8 mouse cellular contexts compared by ENCODE assay signal in the genomic region with DNA sequence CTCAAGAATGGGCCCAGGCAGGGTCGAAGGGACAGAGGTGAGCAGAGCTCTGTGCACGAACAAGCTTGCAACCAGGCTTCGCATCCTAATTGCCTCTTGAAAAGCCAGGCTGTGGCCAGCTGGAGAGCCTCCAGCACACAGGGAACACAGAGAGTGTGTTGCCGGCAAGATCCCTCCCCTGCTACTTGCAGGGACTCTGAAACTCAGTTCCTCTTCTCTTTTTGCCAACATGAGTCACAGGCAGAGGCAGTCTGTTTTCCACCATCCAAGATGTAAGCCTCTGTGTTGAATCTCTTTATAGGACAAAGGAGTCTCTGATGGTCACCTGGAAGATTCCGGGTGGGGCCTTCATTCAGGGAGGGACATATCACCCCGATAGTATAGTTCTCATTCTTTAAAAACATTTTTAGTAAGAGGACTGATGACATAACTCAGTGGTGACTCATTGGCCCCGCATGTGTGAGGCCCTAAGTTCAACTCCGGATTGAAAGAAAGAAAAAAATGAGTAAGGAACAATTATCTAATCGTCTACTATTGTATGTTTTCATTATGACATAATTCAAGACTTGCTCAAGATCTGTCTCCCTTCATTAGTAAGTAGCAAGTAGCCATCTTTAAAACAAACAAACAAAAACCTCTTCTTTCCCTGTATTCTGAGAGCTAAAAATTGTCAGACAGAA. TPM values are rescaled to one million over a fixed set of nuclear protein-coding genes. Genes with fewer than 3 reads are reported as not detected.
DNase-seq lines count a peak whose midpoint lies in the region; ATAC-seq and TF ChIP-seq lines count a peak whose summit lies in the region.

No protein-coding gene starts in this region.

- H3K36me3 ChIP-seq in embryonic facial prominence, embryonic 10.5 days (replicated peaks), result no peaks in the 10 kb centered on the region
- H3K36me3 ChIP-seq in heart, embryonic 16.5 days (ENCODE audit: control insufficient read depth, insufficient read depth), result no peaks in the 10 kb centered on the region
- no peaks in the 10 kb centered on the region for H3K36me3 ChIP-seq in neural tube, embryonic 15.5 days
- no peaks in the 10 kb centered on the region for H3K36me3 ChIP-seq in limb, embryonic 10.5 days

- no peak for TF ChIP-seq CTCF in lung, adult 2 months (IDR thresholded peaks at IDR 0.05; ENCODE audit: insufficient read depth, low read length)

- ATAC-seq in heart, embryonic 16.5 days (replicated peaks; ENCODE audit: extremely low read depth, insufficient read depth, low FRiP score), result no peak; the same call in 1 of the 2 replicates
- peak; percentile 45; the same call in 1 of the 2 replicates for ATAC-seq in neural tube, embryonic 15.5 days (ENCODE audit: low FRiP score)

- H3K4me2 ChIP-seq in heart, embryonic 16.5 days (ENCODE audit: low read depth, low read length), result no peak overlapping the region
- no peak overlapping the region for H3K4me2 ChIP-seq in neural tube, embryonic 15.5 days

- H3K27me3 ChIP-seq in embryonic facial prominence, embryonic 10.5 days (replicated peaks; ENCODE audit: low read depth, poor library complexity, severe bottlenecking), result no peaks in the 10 kb centered on the region
- H3K27me3 ChIP-seq in heart, embryonic 16.5 days (ENCODE audit: control insufficient read depth, insufficient read depth, low read length), result no peaks in the 10 kb centered on the region
- no peaks in the 10 kb centered on the region for H3K27me3 ChIP-seq in neural tube, embryonic 15.5 days (replicated peaks)
- no peaks in the 10 kb centered on the region for H3K27me3 ChIP-seq in limb, embryonic 10.5 days (ENCODE audit: low read depth, poor library complexity, severe bottlenecking)

- H3K4me1 ChIP-seq in embryonic facial prominence, embryonic 10.5 days, result peaks cover 9% of the 10 kb centered on the region; the same call in 1 of the 2 replicates
- H3K4me1 ChIP-seq in heart, embryonic 16.5 days (ENCODE audit: control insufficient read depth, insufficient read depth, low read length), result no peaks in the 10 kb centered on the region; the same call in 1 of the 2 replicates
- peaks cover 2% of the 10 kb centered on the region for H3K4me1 ChIP-seq in lung, adult 2 months (ENCODE audit: control insufficient read depth, insufficient read depth, low read length)
- peaks cover 9% of the 10 kb centered on the region; the same call in 1 of the 2 replicates for H3K4me1 ChIP-seq in neural tube, embryonic 15.5 days
- H3K4me1 ChIP-seq in limb, embryonic 10.5 days, result no peaks in the 10 kb centered on the region

- H3K27ac ChIP-seq in embryonic facial prominence, embryonic 10.5 days (replicated peaks), result peak overlapping the region; percentile 48; the same call in 1 of the 2 replicates
- peak overlapping the region; percentile 53; the same call in 1 of the 2 replicates for H3K27ac ChIP-seq in heart, embryonic 16.5 days (ENCODE audit: low read length)
- peak overlapping the region; percentile 4 for H3K27ac ChIP-seq in neural tube, embryonic 15.5 days (replicated peaks)
- H3K27ac ChIP-seq in limb, embryonic 10.5 days, result no peak overlapping the region

- peak; percentile 30 for DNase-seq in ovary, postnatal 36 days (ENCODE audit: low spot score)
- no peak for DNase-seq in ovary, postnatal 10 days (ENCODE audit: low spot score)
- DNase-seq in embryonic facial prominence, embryonic 10.5 days (ENCODE audit: low spot score), result no peak
- peak; percentile 42 for DNase-seq in lung, adult 2 months
- no peak for DNase-seq in liver
- DNase-seq in limb, embryonic 10.5 days (ENCODE audit: low spot score), result no peak

- no peak overlapping the region for H3K9ac ChIP-seq in heart, embryonic 16.5 days (ENCODE audit: low read length)
- H3K9ac ChIP-seq in neural tube, embryonic 15.5 days (replicated peaks), result no peak overlapping the region

- 0 out of 2 replicates have a peak, but pooled peaks have one; percentile 11 for TF ChIP-seq POLR2A in lung, adult 2 months (IDR thresholded peaks at IDR 0.05; ENCODE audit: borderline replicate concordance, extremely low read depth, low read depth, low read length)

- H3K4me3 ChIP-seq in embryonic facial prominence, embryonic 10.5 days, result no peak overlapping the region
- H3K4me3 ChIP-seq in heart, embryonic 16.5 days (ENCODE audit: low read length), result no peak overlapping the region
- H3K4me3 ChIP-seq in lung, adult 2 months (replicated peaks; ENCODE audit: extremely low read depth, low read depth, low read length), result peak overlapping the region; percentile 9
- no peak overlapping the region for H3K4me3 ChIP-seq in neural tube, embryonic 15.5 days (replicated peaks)
- H3K4me3 ChIP-seq in limb, embryonic 10.5 days, result no peak overlapping the region

- 69% methylated on average over 9 of the region's 9 CpGs for WGBS in embryonic facial prominence, embryonic 10.5 days
- WGBS in heart, embryonic 16.5 days, result 36% methylated on average over 9 of the region's 9 CpGs
- 31% methylated on average over 9 of the region's 9 CpGs for WGBS in lung, adult 2 months
- whole genome bisulfite sequencing in neural tube, embryonic 15.5 days, result 55% methylated on average over 9 of the region's 9 CpGs
- WGBS in limb, embryonic 10.5 days, result 69% methylated on average over 9 of the region's 9 CpGs

- no peaks in the 10 kb centered on the region for H3K9me3 ChIP-seq in embryonic facial prominence, embryonic 10.5 days
- no peaks in the 10 kb centered on the region for H3K9me3 ChIP-seq in heart, embryonic 16.5 days (replicated peaks; ENCODE audit: control insufficient read depth, low read length)
- no peaks in the 10 kb centered on the region for H3K9me3 ChIP-seq in neural tube, embryonic 15.5 days (replicated peaks)
- no peaks in the 10 kb centered on the region for H3K9me3 ChIP-seq in limb, embryonic 10.5 days (replicated peaks)

RNA-seq across cellular contexts. Expression of a gene that starts 46.3 kb away (rescaled TPM):
- polyA plus RNA-seq in embryonic facial prominence, embryonic 10.5 days (2016; fragmentation: Nextera tagmentation; extraction: Ambion mirVana), result 1.1 and 1.8 TPM in 2 replicates
- 0.92 and 2.2 TPM in 2 replicates for polyA plus RNA-seq in heart, embryonic 16.5 days (2015; fragmentation: Nextera tagmentation; extraction: Ambion mirVana)
- 2.7 and 5.9 TPM in 2 replicates for polyA plus RNA-seq in lung, adult 2 months (2012; rRNA removed)
- polyA plus RNA-seq in neural tube, embryonic 15.5 days (2015; fragmentation: Nextera tagmentation; extraction: Ambion mirVana), result 0.52 and 1.7 TPM in 2 replicates
- polyA plus RNA-seq in limb, embryonic 10.5 days (2016; fragmentation: Nextera tagmentation; extraction: Ambion mirVana), result 1.5 and 1.6 TPM in 2 replicates

Comparison
In these comparisons a context has a peak if more than half of its experiments do, and no peak if none do; other contexts are left out.
1. DNase-seq: peak in ovary, postnatal 36 days (single experiment) and lung, adult 2 months (single experiment); none in ovary, postnatal 10 days (single experiment), embryonic facial prominence, embryonic 10.5 days (single experiment), liver (single experiment) and limb, embryonic 10.5 days (single experiment).